Mouse (Mus musculus): ENCODE measurements around the gene Higd1b. TPM values are rescaled to one million over a fixed set of nuclear protein-coding genes. Genes with fewer than 3 reads are reported as not detected.

Gene Higd1b
- total RNA-seq (2018; cell fraction: chromatin; rRNA removed), result not detected
- not detected for total RNA-seq (2018; cell fraction: cytosol; rRNA removed)
- not detected for total RNA-seq (2018; cell fraction: nucleus; rRNA removed)
- polyA plus RNA-seq (2018), result not detected in 3 replicates

GRCm38 (mm10) chr11:102835549-102835948 is at the start of gene Higd1b:
Higd1b (plus strand) TSS chr11:102835849.
- Histone ChIP-seq H3K36me3 (ENCODE audit: inconsistent target) (peaks cover 27% of the 10 kb centered on the region; the same call in 1 of the 2 replicates), H3K4me3 (ENCODE audit: inconsistent target) (no peak within 1 kb of the TSS), H3K27ac (no peak within 1 kb of the TSS), H3K79me2 (ENCODE audit: inconsistent target) (no peaks in the 10 kb centered on the region)
- WGBS (ENCODE audit: missing documents), result 78% methylated on average over 4 of the region's 4 CpGs

GRCm38 (mm10) chr11:102787688-102788177 is 47.9 kb upstream of the Higd1b start:
- Histone ChIP-seq H3K79me2 (ENCODE audit: inconsistent target) (no peaks in the 10 kb centered on the region), H3K36me3 (ENCODE audit: inconsistent target) (no peaks in the 10 kb centered on the region), H3K27ac (no peak overlapping the region), H3K4me3 (ENCODE audit: inconsistent target) (no peak overlapping the region)
- WGBS (ENCODE audit: missing documents), result 83% methylated on average over 5 of the region's 5 CpGs

- no peak overlapping the region for H3K4me3 ChIP-seq (ENCODE audit: inconsistent target)
- 49% methylated on average over 14 of the region's 14 CpGs for WGBS (ENCODE audit: missing documents)
These were observed 43.8 kb upstream of the Higd1b start for GRCm38 (mm10) chr11:102791682-102792445.

GRCm38 (mm10) chr11:102794157-102794556 is 41.5 kb upstream of the Higd1b start:
- no peaks in the 10 kb centered on the region for H3K36me3 ChIP-seq (ENCODE audit: inconsistent target)
- no peaks in the 10 kb centered on the region for H3K79me2 ChIP-seq (ENCODE audit: inconsistent target)
- H3K27ac ChIP-seq, result no peak overlapping the region
- WGBS (ENCODE audit: missing documents), result 87% methylated on average over 8 of the region's 8 CpGs
- no peak overlapping the region for H3K4me3 ChIP-seq (ENCODE audit: inconsistent target)

More at GRCm38 (mm10) chr11:102791682-102792445, 43.8 kb upstream of the Higd1b start:
- Histone ChIP-seq H3K27ac (no peak overlapping the region), H3K36me3 (ENCODE audit: inconsistent target) (no peaks in the 10 kb centered on the region), H3K79me2 (ENCODE audit: inconsistent target) (no peaks in the 10 kb centered on the region)

- Histone ChIP-seq H3K79me2 (ENCODE audit: inconsistent target) (no peaks in the 10 kb centered on the region), H3K27ac (no peak overlapping the region), H3K4me3 (ENCODE audit: inconsistent target) (no peak overlapping the region), H3K36me3 (ENCODE audit: inconsistent target) (no peaks in the 10 kb centered on the region)
- 86% methylated on average over 5 of the region's 5 CpGs for WGBS (ENCODE audit: missing documents)
These were observed 32.2 kb upstream of the Higd1b start for GRCm38 (mm10) chr11:102803453-102803852.

GRCm38 (mm10) chr11:102808246-102808645 is 27.4 kb upstream of the Higd1b start:
- Histone ChIP-seq H3K79me2 (ENCODE audit: inconsistent target) (no peaks in the 10 kb centered on the region), H3K27ac (no peak overlapping the region), H3K4me3 (ENCODE audit: inconsistent target) (no peak overlapping the region), H3K36me3 (ENCODE audit: inconsistent target) (no peaks in the 10 kb centered on the region)
- WGBS (ENCODE audit: missing documents), result 14% methylated on average over 5 of the region's 5 CpGs

GRCm38 (mm10) chr11:102810721-102811485 is 24.7 kb upstream of the Higd1b start:
- Histone ChIP-seq H3K27ac (no peak overlapping the region), H3K79me2 (ENCODE audit: inconsistent target) (no peaks in the 10 kb centered on the region), H3K4me3 (ENCODE audit: inconsistent target) (no peak overlapping the region), H3K36me3 (ENCODE audit: inconsistent target) (no peaks in the 10 kb centered on the region)
- WGBS (ENCODE audit: missing documents), result 75% methylated on average over 4 of the region's 4 CpGs

GRCm38 (mm10) chr11:102814881-102815280 is 20.8 kb upstream of the Higd1b start:
- Histone ChIP-seq H3K27ac (no peak overlapping the region), H3K36me3 (ENCODE audit: inconsistent target) (no peaks in the 10 kb centered on the region), H3K4me3 (ENCODE audit: inconsistent target) (no peak overlapping the region)

GRCm38 (mm10) chr11:102818121-102819020 is 17.3 kb upstream of the Higd1b start:
- Histone ChIP-seq H3K27ac (no peak overlapping the region), H3K79me2 (ENCODE audit: inconsistent target) (no peaks in the 10 kb centered on the region), H3K36me3 (ENCODE audit: inconsistent target) (no peaks in the 10 kb centered on the region), H3K4me3 (ENCODE audit: inconsistent target) (no peak overlapping the region)
- WGBS (ENCODE audit: missing documents), result 4% methylated on average over 62 of the region's 92 CpGs

More at GRCm38 (mm10) chr11:102814881-102815280, 20.8 kb upstream of the Higd1b start:
- H3K79me2 ChIP-seq (ENCODE audit: inconsistent target), result no peaks in the 10 kb centered on the region

- no peaks in the 10 kb centered on the region for H3K79me2 ChIP-seq (ENCODE audit: inconsistent target)
- WGBS (ENCODE audit: missing documents), result 2% methylated on average over 78 of the region's 97 CpGs
- no peaks in the 10 kb centered on the region for H3K36me3 ChIP-seq (ENCODE audit: inconsistent target)
- no peak within 1 kb of the TSS for H3K27ac ChIP-seq
- H3K4me3 ChIP-seq (ENCODE audit: inconsistent target), result no peak within 1 kb of the TSS
These were observed 16.4 kb upstream of the Higd1b start, which contains the start of gene Gjc1 for GRCm38 (mm10) chr11:102819021-102819782. Gjc1 (minus strand) TSS chr11:102819700.

GRCm38 (mm10) chr11:102819783-102820385 is 15.8 kb upstream of the Higd1b start:
- Histone ChIP-seq H3K4me3 (ENCODE audit: inconsistent target) (no peak overlapping the region), H3K36me3 (ENCODE audit: inconsistent target) (no peaks in the 10 kb centered on the region), H3K27ac (no peak overlapping the region), H3K79me2 (ENCODE audit: inconsistent target) (no peaks in the 10 kb centered on the region)
- WGBS (ENCODE audit: missing documents), result 6% methylated on average over 14 of the region's 14 CpGs

GRCm38 (mm10) chr11:102820432-102820831 is 15.2 kb upstream of the Higd1b start:
- Histone ChIP-seq H3K4me3 (ENCODE audit: inconsistent target) (no peak overlapping the region), H3K79me2 (ENCODE audit: inconsistent target) (no peaks in the 10 kb centered on the region), H3K36me3 (ENCODE audit: inconsistent target) (no peaks in the 10 kb centered on the region), H3K27ac (no peak overlapping the region)
- 41% methylated on average over 3 of the region's 3 CpGs for WGBS (ENCODE audit: missing documents)

GRCm38 (mm10) chr11:102821231-102821630 is 14.4 kb upstream of the Higd1b start:
- H3K79me2 ChIP-seq (ENCODE audit: inconsistent target), result no peaks in the 10 kb centered on the region
- H3K27ac ChIP-seq, result no peak overlapping the region
- H3K36me3 ChIP-seq (ENCODE audit: inconsistent target), result no peaks in the 10 kb centered on the region
- H3K4me3 ChIP-seq (ENCODE audit: inconsistent target), result no peak overlapping the region
- WGBS (ENCODE audit: missing documents), result 46% methylated on average over 6 of the region's 6 CpGs
